Mouse (Mus musculus) R1 (cell line): ENCODE measurements at regions not wholly inside any gene's neighbourhood (a gene's known extent, or its start where the extent isn't known, plus 50 kb on each side); places are given as distances from the start of the nearest gene placed in this dataset.

Experiments used
- DNase-seq: peaks from one replicate; pipeline ENCODE4 v3.0.0-alpha.2; 2018; ENCODE audit warnings: low read depth, low spot score

DNA sequence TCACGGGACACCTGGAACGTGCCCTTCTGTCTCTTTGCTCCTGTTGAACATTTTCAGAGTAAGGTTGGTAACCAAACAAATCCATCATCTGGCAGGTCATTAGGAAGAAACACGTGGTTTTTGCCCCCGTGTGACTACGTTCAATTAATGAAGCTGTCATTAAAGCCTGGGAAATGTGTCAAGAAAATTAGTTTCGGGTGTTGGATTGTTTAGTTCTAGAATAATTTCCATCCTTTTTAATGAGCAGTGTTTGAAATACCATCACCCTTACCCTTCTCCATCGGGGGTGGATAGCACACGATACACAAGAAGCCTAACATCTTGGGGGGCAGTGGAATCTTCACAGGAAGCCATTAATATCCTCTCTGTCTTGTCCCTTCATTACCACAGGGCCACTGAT, 107.7 kb downstream of the Far1 start:
- DNase-seq, result no peak

DNA sequence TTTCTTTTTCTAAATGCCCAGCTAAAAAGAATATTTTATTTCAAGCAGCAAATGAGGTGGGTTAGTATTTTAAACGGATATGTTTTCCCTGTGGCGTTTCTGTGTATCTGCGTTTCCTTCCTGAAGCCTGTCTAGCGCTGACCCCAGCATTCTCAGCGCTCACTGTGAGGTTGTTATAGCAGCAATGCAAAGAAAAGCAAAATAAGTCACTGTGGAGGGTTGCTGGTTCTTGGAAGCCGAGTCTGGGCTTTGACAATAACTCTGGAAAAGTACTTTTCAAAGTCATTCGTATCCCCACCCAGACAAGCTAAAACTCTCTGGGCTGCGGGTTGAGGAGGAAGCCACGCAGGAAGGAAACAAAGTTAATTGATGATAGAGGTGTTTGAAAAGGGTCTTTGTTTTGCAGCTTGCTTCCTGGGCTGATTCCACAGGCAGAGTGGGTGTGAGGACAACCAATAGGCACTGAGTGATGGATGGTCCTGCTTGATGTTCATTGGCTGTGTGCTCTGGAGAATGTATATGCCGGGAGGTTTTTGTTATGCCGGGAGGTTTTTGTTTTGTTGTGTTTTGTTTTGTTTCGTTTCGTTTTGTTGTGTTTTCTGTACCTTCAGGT, 108.4 kb downstream of the Far1 start:
- DNase-seq, result peak; percentile 31

DNA sequence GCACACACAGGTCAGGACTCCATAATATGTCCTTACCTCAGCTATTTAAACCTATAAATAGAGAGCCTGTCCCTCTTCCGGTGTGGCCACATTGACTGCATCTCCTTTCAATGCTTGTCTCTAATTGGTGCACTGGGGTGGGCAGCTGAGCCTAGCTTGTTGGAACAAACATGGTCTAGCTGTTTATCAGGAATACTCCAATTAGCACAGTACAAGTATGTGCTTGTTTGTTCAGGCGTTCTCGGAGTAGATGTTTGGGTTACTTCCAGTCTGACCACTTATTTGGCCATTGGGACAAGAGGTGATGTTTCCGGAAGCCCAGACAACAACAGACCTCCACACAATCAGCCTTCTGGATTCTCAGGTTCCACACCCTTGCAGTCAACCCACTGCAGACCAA, 109.7 kb downstream of the Far1 start:
- no peak for DNase-seq

DNA sequence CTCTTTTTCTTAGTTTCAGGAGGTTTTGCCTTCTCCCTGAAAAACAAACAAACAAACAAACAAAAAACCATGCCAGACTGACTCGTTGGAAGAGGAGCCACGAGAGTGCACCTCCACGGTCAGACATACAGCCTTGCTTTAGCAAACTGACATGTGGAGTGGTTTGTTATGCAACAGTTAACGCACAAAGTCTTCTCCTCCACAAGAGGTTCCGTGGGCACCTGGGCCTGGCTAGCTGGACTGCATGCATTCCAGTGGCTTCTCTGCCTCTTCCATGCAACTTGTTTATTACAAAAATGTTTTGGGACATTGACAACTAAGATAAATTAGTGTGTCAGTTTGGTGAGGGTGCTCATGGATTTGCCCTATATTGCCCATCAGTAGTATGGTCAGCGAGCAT, 110.3 kb downstream of the Far1 start:
- DNase-seq, result no peak

DNA sequence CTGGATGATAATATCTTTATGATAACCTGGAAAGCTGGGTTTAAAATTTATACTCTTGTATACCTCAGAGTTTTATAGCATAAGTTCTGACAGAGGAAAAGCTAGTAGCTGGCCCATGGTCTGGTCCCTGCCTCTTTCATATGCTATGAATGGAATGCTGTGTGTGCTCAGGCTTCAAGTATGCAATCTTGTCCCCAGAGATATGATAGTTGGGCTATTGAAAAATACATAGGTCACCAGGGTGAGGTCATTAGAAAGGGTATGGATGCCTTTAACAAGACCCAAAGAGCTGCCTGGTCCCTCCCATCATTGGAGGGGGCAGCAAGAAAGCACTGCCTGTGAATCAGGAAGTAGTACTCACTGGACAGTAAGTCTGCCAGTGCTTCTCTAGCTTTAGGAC, 113.1 kb downstream of the Far1 start:
- DNase-seq, result no peak

DNA sequence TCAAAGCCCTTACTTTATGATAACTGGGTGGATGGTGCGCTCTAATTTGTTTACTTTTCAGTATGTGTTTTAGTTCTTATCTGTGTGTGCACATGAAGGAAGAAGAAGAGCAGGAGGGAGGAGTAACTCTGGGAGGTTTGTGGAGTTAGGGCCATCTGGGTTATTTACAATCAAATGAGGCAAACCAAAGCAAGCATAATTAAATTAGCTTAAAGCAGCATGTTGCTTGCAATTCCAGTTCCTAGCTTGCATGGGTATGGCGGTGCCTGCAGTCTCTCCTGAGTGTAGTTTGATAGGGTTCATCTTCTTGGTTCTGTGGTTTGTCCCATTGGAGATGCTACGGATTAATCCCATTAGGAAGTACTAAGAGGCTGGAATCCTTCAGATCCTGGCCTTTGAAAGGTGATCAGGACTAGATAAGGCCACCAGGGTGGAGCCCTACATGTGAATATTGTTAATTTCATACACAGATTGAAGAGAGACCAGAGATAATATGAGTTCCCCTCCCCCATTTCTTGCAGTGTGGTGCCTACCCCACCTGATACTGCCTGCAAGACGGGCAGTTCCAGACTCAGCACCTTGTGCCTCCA, 123.5 kb downstream of the Far1 start:
- DNase-seq, result no peak

DNA sequence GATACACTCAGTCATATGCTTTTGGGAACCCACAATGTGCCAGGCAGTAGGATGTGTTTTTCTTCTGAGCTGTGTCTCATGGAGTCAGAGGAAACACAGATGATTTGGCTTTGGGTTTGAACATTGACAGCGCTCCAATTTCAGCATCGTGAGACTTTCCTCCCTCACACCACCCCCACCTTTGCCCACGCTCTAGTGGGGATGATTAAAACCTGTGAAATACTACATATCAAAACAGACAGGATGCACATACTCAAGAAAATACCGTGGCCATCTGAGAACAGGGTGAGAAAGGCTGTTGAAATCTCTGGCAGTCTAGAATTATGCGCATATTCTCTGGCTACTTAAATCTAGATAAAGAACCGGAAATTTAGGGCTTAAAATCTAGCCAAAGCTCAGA, 124.5 kb downstream of the Far1 start:
- peak; percentile 60 for DNase-seq

DNA sequence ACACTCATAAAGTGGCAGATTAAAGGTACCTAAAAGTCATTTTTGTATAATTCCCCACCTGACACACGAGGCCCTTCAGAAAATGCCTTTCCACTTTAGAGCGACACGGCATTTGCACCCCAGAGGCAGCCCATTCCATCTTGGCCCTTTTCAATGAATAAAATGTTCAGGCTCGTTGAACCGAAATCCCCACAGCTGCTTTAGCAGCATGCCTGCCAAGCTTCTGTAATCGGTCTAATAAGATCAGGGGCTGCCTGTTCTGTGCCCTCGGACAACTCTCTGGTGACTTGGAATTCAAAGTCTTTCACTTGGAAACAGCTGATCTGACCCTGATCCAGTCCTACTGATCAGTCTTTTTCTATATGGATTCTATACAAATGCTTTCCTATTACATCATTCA, 123.3 kb upstream of the Spon1 start:
- DNase-seq, result no peak

DNA sequence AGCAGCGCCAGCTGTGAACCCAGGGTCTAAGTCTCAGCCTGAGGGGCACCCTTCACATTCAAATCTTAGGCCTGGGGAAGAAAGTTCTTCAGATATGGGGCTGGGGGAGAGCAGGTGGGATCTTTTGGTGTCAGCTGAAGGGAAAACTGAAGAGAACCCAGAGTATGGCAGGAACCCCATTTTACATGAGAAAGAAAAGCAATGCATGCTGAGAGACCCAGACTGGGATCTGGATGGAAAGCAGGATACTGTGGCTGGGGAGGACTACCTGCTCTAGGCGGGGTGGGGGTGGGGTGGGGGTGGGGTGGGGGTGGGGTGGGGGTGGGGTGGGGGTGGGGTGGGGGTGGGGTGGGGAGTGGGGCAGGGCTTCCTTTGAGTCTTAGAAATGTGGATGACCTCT, 115.2 kb upstream of the Spon1 start:
- peak; percentile 82 for DNase-seq

DNA sequence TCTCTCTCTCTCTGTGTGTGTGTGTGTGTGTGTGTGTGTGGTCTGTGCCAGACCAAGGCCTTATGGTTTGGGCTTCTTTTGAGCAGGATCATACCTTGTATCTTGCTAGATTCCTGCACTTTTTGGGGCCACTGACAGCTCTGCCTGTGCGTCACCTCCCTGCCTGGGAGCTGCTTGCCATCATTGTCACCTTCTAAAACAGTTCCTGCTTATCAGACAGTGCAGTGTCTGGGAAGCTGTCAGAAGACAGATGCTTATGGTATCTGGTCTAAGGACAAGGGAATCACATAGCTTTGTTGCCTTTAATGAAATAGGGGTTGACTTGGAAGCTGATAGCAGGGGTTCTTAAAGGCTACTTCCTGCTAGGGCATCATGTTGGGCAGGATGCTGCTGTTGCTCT, 114.1 kb upstream of the Spon1 start:
- no peak for DNase-seq

DNA sequence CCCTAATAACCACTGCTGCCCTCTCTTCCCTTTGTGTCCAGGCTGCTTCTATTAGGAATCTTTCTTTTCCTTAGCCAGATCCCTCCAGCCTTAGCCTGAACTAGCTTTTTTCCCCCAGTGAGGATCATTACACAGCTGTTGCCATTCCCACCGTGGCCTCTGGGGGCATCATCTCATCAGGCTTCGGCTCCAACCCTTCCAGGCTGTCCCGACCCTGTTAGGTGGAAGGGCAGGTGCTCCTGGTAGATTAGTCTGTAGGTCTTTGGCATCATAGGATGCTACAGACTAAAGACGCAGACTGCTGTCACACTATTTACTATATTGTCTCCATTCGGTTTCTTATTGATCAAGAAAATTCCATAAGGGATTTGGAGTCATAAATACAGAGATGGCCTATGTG, 112.7 kb upstream of the Spon1 start:
- DNase-seq, result peak; percentile 65

DNA sequence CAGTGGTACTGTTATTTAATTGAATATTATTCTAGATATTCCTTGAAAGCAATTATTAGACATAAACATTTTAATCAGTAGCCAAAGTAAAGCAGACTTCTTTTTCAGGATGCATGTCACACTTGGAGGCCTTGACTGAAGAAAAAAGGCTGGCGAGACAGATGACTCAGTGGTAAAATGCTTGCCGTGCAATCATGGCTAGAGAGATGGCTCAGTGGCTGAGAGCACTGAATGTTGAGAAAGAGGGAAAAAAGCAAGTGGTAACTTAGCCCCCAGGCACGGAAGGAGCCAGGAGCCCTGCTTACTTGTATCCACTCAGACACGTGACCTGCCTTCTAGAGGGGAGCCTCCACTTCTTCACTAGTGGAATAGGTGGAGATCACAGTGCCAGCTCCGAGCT, 110.5 kb upstream of the Spon1 start:
- DNase-seq, result no peak

DNA sequence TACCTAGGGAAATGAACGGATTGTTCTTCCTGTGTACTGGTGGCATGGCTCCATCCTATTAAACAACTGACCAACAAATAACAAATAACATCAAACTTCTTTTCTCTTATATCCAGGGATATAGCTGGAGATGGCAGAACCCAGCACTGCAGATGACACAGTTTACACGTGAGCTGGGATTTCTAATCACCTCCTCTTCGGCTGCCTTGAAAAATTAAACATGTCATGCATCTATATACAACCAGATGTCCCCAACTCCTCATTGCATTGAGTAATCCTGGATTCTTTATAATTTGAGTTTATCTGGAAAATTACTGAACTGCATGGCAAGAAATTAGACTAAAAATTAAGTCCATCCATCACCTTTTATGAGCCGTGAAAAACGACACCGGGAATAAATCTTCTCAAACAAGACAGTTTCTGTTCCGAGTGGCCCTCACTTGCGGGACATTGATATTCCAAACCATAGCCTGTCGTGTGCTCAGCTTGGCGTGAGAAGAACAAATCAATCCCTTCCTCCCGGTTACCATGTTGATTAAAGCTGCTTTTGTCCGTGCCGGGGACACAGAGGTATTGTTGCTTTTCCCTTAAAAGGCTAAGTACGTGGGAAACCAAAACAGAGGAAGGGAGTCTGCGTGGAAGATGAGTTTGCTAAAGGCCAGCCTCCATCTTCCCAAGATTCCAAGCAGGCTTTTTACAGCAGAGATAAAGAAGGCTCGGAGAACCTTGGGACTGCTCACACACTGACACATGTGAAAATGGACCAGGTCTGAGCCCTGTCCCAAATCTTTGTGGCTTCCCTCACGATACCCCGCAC, 92.8 kb upstream of the Spon1 start:
- no peak for DNase-seq

DNA sequence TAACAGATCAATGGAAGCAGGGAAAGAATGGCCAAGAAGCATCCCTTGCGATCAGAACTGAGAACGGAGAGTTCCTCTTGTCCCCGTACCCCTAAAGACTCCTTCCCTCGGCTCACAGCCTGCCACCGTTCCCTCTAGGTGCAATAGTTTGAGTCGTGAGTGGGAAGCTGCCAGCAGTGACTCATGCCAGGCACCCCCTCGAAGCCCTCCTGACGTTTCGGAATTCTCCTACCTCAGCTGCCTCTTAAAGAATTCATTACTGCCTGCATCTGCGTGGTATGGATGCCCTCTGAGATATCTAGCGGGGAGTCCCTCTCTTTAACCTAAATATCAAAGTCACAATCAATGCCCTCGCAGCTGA, 92.2 kb upstream of the Spon1 start:
- no peak for DNase-seq

DNA sequence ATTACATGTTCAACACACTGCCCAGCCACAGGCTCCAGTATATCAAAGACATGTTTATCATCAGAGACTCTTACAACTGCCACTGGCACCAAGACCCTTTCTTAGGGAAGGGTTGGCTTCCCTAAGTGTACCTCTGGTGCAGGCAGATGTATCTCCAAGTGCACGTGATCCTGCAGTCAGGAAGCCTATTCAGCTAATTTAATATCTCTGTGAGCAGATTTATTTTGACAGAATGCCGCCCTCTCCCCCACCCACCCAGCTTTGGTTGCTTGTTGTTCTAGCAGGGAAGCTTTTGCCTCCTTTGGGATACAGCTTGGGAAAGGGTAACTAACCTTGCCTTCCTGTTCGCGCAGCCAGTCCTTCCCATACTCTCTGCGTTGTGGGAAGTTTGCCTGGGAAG, 83.5 kb upstream of the Spon1 start:
- DNase-seq, result no peak

DNA sequence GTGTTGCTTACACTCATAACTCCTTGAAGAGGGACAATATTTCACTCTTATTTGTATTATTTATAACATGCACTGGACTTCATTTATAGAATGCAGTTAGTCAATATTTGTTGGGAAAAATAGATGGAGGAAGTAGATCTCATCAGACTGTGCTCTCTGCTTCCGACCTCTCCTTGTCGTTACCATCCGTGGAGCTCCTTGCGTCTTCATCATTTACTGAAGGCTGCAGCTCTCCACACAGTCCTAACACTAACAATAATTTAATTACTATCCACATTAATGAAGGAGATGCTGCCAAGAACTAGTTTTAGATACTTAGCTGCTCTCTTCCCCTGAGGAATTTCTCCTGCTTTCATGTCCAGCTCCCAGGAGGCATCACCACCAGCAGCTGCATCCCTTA, 80.4 kb upstream of the Spon1 start:
- no peak for DNase-seq

DNA sequence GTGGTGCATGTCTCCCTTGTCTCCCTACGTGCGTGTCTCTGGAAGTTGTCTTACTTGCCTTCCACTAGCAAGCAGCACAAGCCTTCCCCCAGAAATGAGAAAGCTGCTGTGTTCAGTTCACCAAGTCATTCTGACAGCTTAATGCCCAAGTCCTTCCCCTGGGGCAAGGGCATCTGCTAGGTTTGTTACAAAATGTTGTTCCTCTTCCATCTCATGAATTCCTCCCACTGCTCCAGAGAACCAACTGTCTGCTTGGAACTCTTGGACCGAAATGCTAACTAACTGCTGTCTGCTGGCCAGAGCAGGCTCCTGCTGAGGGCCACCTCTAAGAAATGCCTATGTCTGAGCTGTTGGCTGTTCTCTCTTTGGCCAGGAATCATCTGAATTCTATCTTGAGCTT, 79.3 kb upstream of the Spon1 start:
- no peak for DNase-seq

DNA sequence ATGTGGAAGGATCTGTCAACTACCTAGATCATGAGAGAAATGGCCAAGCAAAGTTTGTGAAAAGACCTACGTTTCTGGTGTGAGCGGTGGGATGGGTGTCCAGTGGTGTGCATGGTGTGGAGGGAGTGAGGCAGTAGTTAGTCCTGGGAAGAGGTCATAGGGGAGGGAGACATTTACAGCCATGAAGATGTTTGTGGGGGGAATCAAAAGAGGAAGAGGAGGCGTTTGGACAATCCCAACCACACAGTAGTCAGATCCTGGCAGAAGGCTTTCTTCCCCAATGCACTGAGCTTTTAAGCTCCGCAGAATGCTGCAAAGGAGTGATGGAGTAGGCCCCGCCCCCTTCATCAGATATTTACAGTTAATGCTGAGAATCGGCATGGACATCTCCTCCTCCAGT, 78.2 kb upstream of the Spon1 start:
- no peak for DNase-seq

DNA sequence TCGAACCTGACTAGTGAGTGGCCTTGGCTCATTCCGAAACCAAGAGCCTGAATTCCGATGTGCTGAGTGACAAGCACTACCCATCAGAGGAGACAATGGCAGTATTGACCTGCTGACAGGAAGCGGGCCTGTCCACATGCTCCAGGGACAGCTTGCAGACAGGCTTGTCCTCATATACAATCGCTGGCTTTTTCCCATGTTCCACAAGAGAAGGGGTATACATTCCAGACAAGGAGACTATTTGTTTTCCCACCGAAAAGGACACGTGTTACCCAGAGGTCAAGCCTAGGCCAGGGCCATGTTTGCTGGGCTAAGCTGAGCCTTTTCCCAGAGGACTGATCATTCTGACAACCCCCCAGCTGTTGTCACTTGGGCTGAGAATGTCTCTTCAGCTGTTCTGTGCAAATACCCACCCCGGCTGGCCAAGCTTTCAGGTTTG, 77.5 kb upstream of the Spon1 start:
- no peak for DNase-seq

DNA sequence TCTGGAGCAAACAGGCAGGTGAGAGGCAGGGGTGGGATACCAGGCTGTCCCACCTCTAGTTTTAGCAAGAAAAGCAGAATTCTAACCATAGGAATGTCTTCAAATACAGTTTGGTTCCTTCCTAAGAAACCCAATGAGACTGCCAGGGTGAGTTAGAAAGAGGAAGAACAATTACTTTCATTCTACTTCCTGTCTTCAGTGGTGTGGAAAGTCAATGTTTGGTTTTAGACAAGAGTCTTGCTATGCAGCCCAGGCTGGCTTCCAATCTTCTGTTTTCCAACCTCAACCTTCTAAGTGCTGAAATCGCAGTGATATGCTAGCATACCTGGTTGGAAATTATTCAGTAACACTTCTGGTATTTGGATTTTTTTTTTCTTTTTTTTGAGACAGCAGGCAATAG, 77.1 kb upstream of the Spon1 start:
- DNase-seq, result no peak

DNA sequence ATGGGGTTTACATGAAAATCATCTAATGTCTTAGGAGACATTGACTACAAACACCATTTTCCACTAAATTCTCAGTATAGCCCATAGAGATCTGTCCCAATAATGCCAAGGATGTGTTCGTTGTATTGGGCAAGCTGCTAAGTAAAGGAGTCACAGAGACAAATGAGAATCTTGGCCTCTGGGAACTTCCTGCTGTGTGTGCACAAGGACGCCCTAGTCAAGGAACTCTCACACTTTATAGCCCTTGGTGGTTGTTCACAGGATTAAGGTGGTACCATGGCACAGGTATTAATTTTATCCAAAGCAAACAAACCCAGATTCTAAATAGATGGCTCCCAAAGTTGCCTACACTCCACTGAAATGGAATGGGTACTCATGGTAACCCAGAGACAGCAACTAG, 76.7 kb upstream of the Spon1 start:
- no peak for DNase-seq

DNA sequence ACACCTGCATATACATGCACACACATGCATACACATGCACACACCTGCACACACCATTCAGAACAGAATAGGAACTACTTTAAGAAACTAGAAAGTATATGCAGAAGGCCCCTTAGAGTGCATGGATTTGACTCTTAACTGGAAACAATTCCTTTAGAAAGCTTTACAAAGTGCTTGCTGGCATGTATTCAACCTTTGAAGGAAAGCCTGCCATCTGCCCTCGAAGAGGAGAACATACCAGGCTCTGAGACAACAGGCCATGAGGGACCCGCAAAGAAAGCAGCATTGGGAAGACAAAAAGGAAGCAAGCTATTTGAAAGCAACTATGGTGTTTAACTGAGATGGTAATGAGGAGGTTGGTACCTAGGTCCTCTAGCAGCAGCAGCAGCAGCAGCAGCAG, 74.0 kb upstream of the Spon1 start:
- no peak for DNase-seq

DNA sequence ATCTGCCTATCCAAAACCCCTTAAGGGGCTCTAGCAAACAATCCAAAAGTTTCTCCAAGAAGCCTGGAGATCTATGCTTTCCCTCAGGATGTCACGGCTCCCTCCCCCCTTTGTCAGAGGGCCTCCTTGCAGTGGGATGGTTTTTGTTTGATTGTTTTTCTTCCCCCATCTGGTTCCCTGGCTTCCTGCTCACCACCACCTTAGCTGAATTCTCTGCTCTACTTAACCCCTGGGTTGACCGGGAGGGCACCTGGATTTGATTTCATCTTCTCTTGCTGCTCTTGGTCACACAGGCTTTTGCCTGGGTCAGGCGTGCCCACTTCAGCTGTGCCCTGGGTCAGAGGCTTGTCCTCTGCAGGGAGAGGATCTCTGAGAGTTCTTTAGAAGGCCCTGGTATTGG, 72.3 kb upstream of the Spon1 start:
- no peak for DNase-seq
